Mouse (Mus musculus) G1E (cell line): ENCODE results near the gene Gamt. TPM values are rescaled to one million over a fixed set of nuclear protein-coding genes. Genes with fewer than 3 reads are reported as not detected.

Experiments
- ATAC-seq: 2 replicates; pipeline ENCODE4 v1.8.0; 2016; ENCODE audit warnings: mild to moderate bottlenecking; ENCODE audit not compliant: insufficient number of reproducible peaks, poor library complexity, low FRiP score, severe bottlenecking; ENCODE audit errors: extremely low read depth
- DNase-seq: peaks from one replicate; pipeline ENCODE4 v3.0.0; 2012; ENCODE audit warnings: low spot score
- H3K27me3 ChIP-seq: 2 replicates; pipeline ENCODE4 v1.6.1; 2012; ENCODE audit warnings: mild to moderate bottlenecking, low read length, inconsistent platforms; ENCODE audit not compliant: insufficient read depth
- H3K36me3 ChIP-seq: replicated peaks from 2 replicates; pipeline ENCODE3; 2012; ENCODE audit warnings: mild to moderate bottlenecking, inconsistent platforms
- H3K4me1 ChIP-seq: 2 replicates; pipeline ENCODE4 v1.6.1; 2012; ENCODE audit warnings: low read depth, low read length, inconsistent platforms, mixed read lengths; ENCODE audit not compliant: insufficient read depth
- H3K4me3 ChIP-seq: 2 replicates; pipeline ENCODE4 v1.5.1; 2012; ENCODE audit warnings: low read depth, mild to moderate bottlenecking, inconsistent platforms, low read length, moderate library complexity, mixed read lengths
- H3K9me3 ChIP-seq: replicated peaks from 2 replicates; pipeline ENCODE4 v1.6.1; 2012; ENCODE audit warnings: inconsistent platforms
- CTCF ChIP-seq: IDR thresholded peaks from 2 replicates; pipeline ENCODE4 v1.5.1; 2012; ENCODE audit warnings: low read depth, low read length, inconsistent platforms, mixed read lengths
- GATA1 ChIP-seq: IDR thresholded peaks from 2 replicates; pipeline ENCODE4 v1.6.1; 2012; ENCODE audit warnings: borderline replicate concordance, low read length, inconsistent platforms, mixed read lengths
- GATA2 ChIP-seq: IDR thresholded peaks from 2 replicates; pipeline ENCODE4 v1.6.1; 2012; ENCODE audit warnings: low read depth, low read length, inconsistent platforms, borderline replicate concordance
- POLR2AphosphoS5 ChIP-seq: IDR thresholded peaks from 2 replicates; pipeline ENCODE4 v1.6.1; 2012; ENCODE audit warnings: low read depth, low read length, inconsistent platforms; ENCODE audit not compliant: insufficient replicate concordance
- TAL1 ChIP-seq: conservative IDR thresholded peaks from 2 replicates; pipeline ENCODE4 v1.6.1; 2012; ENCODE audit warnings: low read depth, low read length, inconsistent platforms, mixed read lengths
- polyA plus RNA-seq: library from polyadenylated mRNA; stranded (reverse); fragments of >175 nt; gene quantifications from 2 replicates; pipeline ENCODE4 v1.2.3, GENCODE M21; 2012
- total RNA-seq, 2 experiments: library from RNA; stranded (forward) in 1 of 2; stranded (reverse) in 1 of 2; fragments of 200-1000 nt in 1 of 2; fragments of >200 nt in 1 of 2; fragmentation: Nextera tagmentation in 1 of 2; gene quantifications; 2 replicates each; pipeline ENCODE4 v1.2.3; 2014 to 2017

The Gamt gene
- total and polyA plus RNA-seq, 3 experiments: 0.18 TPM; not detected in 2

DNA sequence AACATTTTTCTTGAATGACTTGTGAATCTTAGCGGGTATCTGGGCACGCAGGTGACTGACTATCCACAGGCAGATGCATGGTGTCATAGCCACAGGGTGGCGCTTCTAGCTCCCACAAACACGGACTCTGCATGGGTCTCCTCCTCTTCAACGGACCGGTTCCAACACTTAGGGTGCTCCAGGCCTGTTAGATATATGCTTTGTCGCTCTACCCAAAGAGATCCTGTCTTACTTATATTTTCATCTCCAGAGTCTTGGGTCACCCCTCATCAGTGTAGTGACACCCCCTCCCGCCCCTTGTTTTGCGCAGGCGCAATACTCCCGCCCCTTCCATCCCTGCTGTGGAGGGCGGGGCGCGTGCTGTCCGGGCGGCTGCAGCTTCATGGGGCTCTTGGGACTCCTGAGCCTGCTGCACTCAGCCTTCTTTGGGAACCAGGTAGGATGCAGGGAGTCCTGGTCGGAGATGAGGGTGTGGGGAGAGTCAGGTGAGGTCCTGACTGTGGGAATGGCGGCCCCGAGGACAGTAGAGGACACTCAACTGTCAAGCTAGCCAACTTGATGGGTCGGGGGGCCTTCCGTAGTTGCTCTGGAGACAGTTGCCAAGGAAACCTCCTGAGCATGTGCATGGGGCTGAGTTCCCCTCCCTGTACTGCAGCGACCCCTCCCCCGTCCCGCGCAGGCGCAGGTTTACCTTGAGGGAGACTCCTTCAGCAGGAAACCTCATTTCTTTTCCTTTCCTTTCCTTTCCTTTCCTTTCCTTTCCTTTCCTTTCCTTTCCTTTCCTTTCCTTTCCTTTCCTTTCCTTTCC lies 35.0 kb upstream of the Gamt start, which contains the start of gene Apc2:
TSS of gene Apc2 (plus strand) at position 360 of the 808 bp plus-strand sequence.
- Histone ChIP-seq H3K9me3 (no peaks in the 10 kb centered on the region), H3K4me1 (peaks cover 52% of the 10 kb centered on the region), H3K36me3 (peaks cover 31% of the 10 kb centered on the region), H3K4me3 (peak within 1 kb of the TSS; percentile 83; the same call in 1 of the 2 replicates), H3K27me3 (peaks cover 44% of the 10 kb centered on the region)
- TF ChIP-seq POLR2AphosphoS5: 0 out of 2 replicates have a peak, but pooled peaks have one; percentile 33
- peak; percentile 42 for TF ChIP-seq CTCF
- no peak for TF ChIP-seq TAL1
- DNase-seq: peak; percentile 64
- 0 out of 2 replicates have a peak, but pooled peaks have one; percentile 30 for ATAC-seq

DNA sequence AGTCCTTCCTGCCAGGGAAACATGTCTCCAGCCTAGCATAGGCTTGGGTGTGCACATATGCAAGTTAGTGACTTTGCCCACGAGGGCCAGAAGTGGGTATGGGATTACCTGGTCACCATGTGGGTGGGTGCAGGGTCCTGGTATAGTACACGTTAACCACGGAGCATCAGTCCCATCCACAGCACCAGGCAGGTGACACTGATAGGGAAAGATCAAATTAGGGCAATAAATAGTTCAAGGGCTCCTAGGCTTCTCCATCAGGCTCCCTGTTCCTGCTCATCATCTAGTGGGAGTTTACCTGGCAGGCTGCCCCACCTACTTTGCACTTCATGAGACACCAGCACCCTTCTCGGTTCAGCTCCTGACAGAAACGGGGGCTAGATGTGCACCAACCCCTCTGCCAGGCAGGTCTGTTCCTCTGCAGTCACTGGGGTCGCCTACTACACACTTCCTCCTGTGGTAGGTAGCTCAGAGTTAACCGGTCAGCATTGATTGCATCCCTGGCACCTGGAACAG lies 34.0 kb upstream of the Gamt start:
- DNase-seq (no peak), ATAC-seq (no peak)
- TF ChIP-seq POLR2AphosphoS5: 0 out of 2 replicates have a peak, but pooled peaks have one; percentile 22
- TF ChIP-seq GATA2: no peak
- H3K4me1 ChIP-seq: peaks cover 52% of the 10 kb centered on the region
- peaks cover 34% of the 10 kb centered on the region for H3K27me3 ChIP-seq
- H3K4me3 ChIP-seq: peak overlapping the region; percentile 83; the same call in 1 of the 2 replicates
- peaks cover 31% of the 10 kb centered on the region for H3K36me3 ChIP-seq
- no peaks in the 10 kb centered on the region for H3K9me3 ChIP-seq

DNA sequence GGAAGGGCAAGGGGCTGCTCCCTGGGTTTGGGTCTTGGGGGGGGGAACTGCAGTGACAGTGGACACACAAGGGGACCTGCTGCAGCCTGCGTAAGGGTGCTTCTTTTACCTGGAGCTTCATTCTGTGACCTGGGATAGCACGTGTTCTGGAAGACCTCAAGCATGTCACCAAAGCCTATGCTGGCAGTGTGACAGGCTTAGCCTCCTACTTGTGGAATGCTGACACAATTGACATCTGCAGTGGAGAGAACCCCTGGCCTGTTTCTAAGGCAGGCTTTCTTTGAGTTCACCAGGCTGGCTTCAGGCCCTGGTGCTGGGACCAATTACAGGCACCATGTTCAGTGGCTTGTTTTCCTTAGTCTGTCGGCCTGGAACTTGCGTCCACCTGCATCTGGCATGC lies 33.5 kb upstream of the Gamt start:
- Histone ChIP-seq H3K36me3 (peaks cover 33% of the 10 kb centered on the region), H3K4me3 (peak overlapping the region; percentile 83), H3K27me3 (peaks cover 28% of the 10 kb centered on the region), H3K4me1 (peaks cover 52% of the 10 kb centered on the region), H3K9me3 (no peaks in the 10 kb centered on the region)
- DNase-seq (no peak), ATAC-seq (no peak)
- TF ChIP-seq GATA1: no peak
- TF ChIP-seq GATA2: no peak
- TF ChIP-seq CTCF: no peak
- no peak for TF ChIP-seq POLR2AphosphoS5
- no peak for TF ChIP-seq TAL1

DNA sequence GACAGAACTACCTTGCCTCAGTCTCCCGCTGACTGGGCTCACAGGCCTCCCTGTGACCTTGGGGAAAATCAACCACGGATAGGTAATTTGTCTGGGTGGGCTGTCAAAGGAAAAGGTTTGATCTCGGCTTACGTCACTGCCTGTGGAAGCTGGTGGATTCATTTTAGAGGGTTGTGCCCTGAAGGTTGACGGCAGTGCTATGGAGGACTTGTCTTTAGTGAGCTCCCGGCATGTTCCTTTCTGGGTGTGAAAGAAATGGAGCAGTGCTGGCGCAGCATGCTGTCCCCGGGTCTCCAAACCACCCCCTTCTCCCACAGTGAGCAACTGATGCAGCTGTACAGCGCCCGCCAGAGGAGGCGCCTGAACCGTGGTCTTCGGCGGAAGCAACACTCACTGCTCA lies 32.5 kb upstream of the Gamt start:
- peaks cover 19% of the 10 kb centered on the region for H3K27me3 ChIP-seq
- TF ChIP-seq POLR2AphosphoS5: no peak
- no peak for TF ChIP-seq TAL1
- TF ChIP-seq GATA1: no peak
- no peak for TF ChIP-seq GATA2
- no peak for TF ChIP-seq CTCF
- no peaks in the 10 kb centered on the region for H3K9me3 ChIP-seq
- no peak for DNase-seq
- H3K4me3 ChIP-seq: peak overlapping the region; percentile 83
- no peak for ATAC-seq
- H3K4me1 ChIP-seq: peaks cover 56% of the 10 kb centered on the region
- peaks cover 43% of the 10 kb centered on the region for H3K36me3 ChIP-seq

DNA sequence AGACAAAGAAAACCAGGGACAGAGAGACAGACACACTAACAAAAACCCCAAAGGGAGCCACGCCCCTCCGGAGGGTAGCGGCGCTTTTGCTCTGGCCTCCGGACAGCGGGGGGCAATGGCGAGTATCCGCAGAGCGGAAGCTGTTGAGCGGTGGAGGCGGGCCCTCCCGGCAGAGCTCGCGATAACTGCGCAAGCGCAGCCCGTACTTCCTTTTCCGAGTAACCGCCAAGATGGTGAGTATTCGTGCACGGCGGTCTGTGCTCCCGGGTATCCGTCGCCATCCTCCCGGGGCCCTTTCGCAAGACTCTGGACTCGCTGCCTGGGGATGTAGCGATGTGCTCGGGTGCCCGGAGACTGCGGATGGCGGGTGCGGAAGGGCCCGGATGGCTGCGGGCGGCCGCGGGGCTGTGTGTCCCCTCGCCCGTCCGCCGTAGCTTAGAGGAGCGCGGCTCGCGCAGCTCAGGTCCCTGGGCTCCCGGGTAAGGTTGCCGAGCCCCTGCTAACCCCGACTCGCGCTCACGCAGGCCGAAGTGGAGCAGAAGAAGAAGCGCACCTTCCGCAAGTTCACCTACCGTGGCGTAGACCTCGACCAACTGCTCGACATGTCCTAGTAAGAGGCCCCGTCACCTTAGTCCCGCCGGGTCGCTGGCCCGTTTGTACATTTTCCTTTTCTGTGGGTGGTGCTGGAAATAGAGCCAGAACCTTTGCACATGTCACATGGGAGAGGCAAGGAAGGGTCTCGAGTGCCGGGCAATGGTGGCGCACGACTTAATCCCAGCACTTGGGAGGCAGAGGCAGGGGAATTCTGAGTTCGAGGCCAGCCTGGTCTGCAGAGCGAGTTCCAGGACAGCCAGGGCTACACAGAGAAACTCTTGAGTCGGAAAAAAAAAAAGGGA lies 31.7 kb upstream of the Gamt start, which contains the start of gene Rps15:
TSS of gene Rps15 (plus strand) at position 203 of the 896 bp plus-strand sequence.
- H3K27me3 ChIP-seq: peaks cover 12% of the 10 kb centered on the region
- DNase-seq (peak; percentile 89), ATAC-seq (peak; percentile 84)
- peaks cover 57% of the 10 kb centered on the region for H3K4me1 ChIP-seq
- TF ChIP-seq POLR2AphosphoS5 (no peak), CTCF (no peak), TAL1 (no peak)
- no peaks in the 10 kb centered on the region for H3K9me3 ChIP-seq
- H3K4me3 ChIP-seq: peak within 1 kb of the TSS; percentile 83
- H3K36me3 ChIP-seq: peaks cover 50% of the 10 kb centered on the region

DNA sequence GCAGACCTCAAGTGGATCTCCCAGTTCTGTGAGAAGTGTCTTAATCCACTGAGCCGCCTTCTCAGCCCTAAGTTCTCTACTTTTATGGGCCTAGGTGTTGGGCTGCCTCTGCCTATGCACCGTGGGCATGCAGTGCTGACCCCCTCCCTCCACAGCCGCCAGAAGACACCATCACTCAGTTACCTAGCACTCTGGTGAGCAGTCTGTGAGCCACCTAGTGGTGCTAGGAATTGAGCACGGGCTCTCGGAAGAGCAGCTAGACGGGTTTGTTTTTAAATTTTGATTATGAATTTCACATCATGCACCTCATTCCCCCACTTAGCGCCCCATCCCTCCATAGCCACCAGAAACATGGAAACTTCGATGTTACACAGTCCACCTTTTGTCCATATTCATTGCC lies 27.8 kb upstream of the Gamt start:
- no peak for ATAC-seq
- Histone ChIP-seq H3K9me3 (no peaks in the 10 kb centered on the region), H3K4me3 (no peak overlapping the region), H3K36me3 (peaks cover 69% of the 10 kb centered on the region), H3K27me3 (no peaks in the 10 kb centered on the region), H3K4me1 (peaks cover 43% of the 10 kb centered on the region)
- TF ChIP-seq CTCF: no peak
- TF ChIP-seq GATA1: no peak
- no peak for TF ChIP-seq TAL1
- TF ChIP-seq POLR2AphosphoS5: no peak
- DNase-seq: no peak
